Mouse (Mus musculus) layer of hippocampus, adult 2 months (tissue): ENCODE measurements around the gene Rcor1. TPM values are rescaled to one million over a fixed set of nuclear protein-coding genes. Genes with fewer than 3 reads are reported as not detected.
"Not testable (repeated sequence)": the region's sequence is repeated elsewhere in the genome, so short reads cannot be mapped to it uniquely, and the experiment has no call there.

ENCODE experiments used
- DNase-seq, 2 experiments: peaks; one replicate each; pipeline ENCODE4 v3.0.0; 2022; ENCODE audit warnings: low spot score in 2 of 2
- H3K27ac ChIP-seq: fragments of 200-600 bp; 2 replicates; pipeline ENCODE4 v1.8.1; 2022
- H3K4me3 ChIP-seq: fragments of 200-600 bp; 2 replicates; pipeline ENCODE4 v1.8.1; 2022; ENCODE audit warnings: mild to moderate bottlenecking
- CTCF ChIP-seq: fragments of 200-600 bp; conservative IDR thresholded peaks from 2 replicates; pipeline ENCODE4 v1.8.1; 2022; ENCODE audit warnings: antibody characterized with exemption, mild to moderate bottlenecking, moderate library complexity
- total RNA-seq, 2 experiments: library from RNA; stranded (reverse); gene quantifications; 2 replicates each; pipeline ENCODE4 v1.2.3; 2021

Gene Rcor1
- total RNA-seq, 2 experiments from 2014 or later: 15.6 to 19.3 TPM

DNA sequence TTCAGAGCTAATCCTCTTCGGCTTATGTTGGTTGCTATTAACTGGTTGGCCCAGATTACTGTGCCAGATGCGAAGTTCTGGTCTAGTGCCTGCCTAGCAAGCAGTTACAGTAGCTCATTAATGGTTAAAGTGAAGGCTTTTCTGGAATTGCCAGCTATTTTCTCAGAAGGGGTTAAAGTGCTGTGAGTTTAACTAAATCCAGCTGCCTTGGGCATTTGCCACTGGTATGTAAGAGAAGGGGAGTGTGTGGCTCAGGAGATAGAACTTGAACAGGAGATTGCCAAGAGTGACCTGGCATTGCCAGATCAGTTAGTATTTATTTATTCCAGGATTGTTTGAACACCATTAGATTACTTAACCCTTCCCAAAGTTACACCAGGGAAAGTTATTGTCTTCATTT, 11.1 kb downstream of the Rcor1 start:
- Histone ChIP-seq H3K27ac (0 out of 2 replicates have a peak overlapping the region, but pooled peaks have one; percentile 10), H3K4me3 (no peak overlapping the region)
- TF ChIP-seq CTCF: no peak
- no peak for DNase-seq

DNA sequence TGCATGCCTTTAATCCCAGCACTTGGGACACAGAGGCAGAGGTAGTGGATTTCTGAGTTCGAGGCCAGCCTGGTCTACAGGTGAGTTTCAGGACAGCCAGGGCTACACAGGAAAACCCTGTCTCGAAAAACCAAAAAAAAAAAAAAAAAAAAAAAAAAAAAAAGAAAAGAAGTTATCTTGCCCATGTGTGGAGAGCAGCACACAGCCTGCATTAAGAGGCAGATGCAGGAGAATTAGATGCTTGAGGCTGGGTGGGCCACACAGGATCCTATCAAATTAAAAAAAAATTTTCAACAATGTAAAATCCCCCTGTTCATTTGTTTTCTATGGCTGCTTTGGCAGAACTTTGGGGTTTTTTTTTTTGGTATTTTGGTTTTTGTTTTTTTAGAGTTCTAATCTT, 24.2 kb downstream of the Rcor1 start:
- H3K27ac ChIP-seq: no peak overlapping the region
- H3K4me3 ChIP-seq: no peak overlapping the region
- DNase-seq: no peak
- no peak for TF ChIP-seq CTCF

DNA sequence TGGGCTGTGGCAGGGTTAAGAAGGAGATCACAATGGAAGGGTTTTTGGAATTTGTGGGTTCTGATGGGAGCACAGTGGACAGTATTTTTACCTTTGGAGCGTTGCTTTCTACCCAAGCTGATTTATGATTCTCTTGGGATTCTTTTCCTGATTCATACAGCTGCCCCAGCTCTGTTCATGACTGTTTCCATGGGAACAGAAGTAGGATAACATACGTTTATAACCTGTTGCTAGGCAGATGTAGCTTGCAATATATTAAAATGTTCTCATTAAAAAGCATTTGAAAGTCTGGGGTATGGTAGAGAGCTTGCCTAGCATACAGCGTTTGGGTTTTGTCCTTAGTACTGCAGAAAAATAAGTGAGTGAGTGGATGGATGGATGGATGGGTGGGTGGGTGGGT, 25.1 kb downstream of the Rcor1 start:
- no peak for TF ChIP-seq CTCF
- Histone ChIP-seq H3K4me3 (no peak overlapping the region), H3K27ac (peak overlapping the region; percentile 75)
- no peak for DNase-seq

DNA sequence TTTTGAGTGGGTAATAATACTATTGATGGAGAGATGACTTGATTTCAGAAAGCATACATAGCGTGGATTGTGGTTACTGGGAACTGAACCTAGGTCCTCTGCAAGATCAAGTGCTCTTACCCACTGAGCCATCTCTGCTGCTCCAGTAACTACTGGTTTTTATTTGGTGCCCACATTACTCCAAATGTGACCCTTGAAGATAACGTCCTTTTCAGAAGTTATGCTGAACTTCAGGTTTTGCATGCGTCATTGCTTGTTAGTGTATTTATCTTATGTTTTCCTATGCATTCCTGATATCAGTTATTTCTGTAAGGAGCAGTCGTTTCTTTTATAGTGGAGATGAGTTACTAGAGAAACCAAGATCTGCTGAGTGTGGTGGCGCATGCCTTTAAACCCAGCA, 26.2 kb downstream of the Rcor1 start:
- no peak overlapping the region for H3K27ac ChIP-seq
- DNase-seq: no peak
- TF ChIP-seq CTCF: no peak
- no peak overlapping the region for H3K4me3 ChIP-seq

DNA sequence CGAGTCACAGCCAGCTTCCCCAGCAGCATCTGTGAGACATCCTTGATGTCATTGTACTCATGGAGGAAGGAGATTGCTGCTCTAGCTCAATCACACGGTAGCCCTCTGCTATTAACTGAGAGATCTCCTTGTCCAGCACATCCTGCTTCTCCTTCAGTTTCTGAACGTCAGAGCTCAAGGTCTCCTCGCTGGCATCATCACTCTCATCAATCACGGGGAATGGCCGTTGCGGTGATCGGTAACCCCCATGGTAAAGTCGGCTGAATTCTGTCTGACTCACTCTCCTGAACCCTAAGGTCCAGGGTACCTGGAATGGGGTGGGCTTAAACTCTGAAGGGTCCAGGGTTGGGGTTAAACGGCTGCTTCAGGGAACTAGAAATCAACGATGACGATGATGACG, 28.7 kb downstream of the Rcor1 start:
- H3K4me3 ChIP-seq: no peak overlapping the region
- DNase-seq: no peak
- H3K27ac ChIP-seq: no peak overlapping the region
- no peak for TF ChIP-seq CTCF

GRCm38 (mm10) chr12:111069299-111069698, 30.1 kb downstream of the Rcor1 start:
- not testable (repeated sequence) for H3K4me3 ChIP-seq, H3K27ac ChIP-seq, DNase-seq

- TF ChIP-seq CTCF: no peak
- H3K4me3 ChIP-seq: no peak overlapping the region
- DNase-seq: no peak
These were observed 31.9 kb downstream of the Rcor1 start for GRCm38 (mm10) chr12:111071009-111071408.

DNA sequence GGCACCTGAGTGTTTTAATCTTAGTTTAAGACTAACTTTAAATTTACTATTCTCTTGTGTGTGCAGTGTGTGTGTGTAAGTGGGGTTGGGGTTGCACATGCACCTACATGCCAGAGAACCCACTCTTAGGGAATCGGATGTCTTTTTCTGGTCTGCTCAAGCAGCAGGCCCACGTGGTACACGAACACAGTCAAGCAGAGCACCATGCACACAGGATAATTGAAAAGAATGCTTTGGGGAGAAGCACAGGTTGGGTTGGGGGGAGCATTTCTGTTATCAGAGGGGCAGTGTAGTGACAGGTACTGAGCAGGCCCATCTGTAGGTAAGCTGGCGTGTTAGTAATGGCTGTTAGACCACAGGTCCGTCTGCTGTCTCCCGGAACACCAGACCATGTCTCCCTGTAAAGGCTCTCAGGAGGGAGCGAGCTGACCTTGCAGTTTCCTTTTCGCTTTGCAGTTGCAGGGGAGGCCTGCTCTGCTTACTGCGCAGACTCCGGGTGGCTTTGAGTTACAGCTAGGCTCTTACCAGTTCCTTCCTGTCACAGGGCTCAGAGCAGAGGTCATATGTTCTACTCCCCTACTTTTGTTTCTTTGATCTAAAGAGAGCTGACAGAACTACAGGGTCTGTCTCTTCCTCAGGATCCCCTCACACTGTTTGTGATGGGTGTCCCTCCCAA, 32.5 kb downstream of the Rcor1 start:
- TF ChIP-seq CTCF: no peak
- no peak overlapping the region for H3K4me3 ChIP-seq
- DNase-seq: peak in 1 of 2 experiments; percentile 40
- H3K27ac ChIP-seq: no peak overlapping the region

More at GRCm38 (mm10) chr12:111071009-111071408, 31.9 kb downstream of the Rcor1 start:
- no peak overlapping the region for H3K27ac ChIP-seq

DNA sequence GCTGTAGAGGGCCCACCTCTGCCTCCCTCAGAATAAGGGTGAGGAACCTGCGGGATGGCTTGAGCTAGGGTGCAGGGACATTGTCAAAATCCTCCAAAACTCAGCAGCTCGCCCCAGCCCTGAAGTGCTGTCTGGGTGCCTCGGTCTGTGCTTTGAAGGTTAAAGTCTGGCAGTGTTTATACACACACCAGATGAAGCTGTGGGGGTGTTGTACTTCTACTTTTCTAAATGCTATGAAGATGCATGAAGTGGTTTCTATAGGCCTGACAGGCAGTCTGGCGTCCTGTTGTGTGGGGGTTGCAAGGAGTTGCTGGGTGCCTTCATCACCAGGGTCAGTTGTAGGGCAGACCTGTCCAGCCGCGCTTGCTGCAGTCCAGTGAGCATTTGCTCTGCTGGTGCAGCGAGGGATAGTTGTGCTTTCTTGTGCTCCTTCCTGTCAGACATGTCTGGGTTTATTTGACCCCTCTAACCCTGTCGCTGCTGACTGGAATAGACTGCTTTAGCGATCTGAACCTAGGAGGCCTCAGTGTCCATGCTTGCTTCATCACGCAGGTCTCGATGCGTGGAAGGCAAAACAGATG, 37.3 kb downstream of the Rcor1 start:
- peak overlapping the region; percentile 51; the same call in 1 of the 2 replicates for H3K27ac ChIP-seq
- H3K4me3 ChIP-seq: no peak overlapping the region
- peak in 1 of 2 experiments; percentile 5 for DNase-seq
- TF ChIP-seq CTCF: no peak

GRCm38 (mm10) chr12:111085579-111085978, 46.4 kb downstream of the Rcor1 start:
- Histone ChIP-seq H3K4me3 (no peak overlapping the region), H3K27ac (no peak overlapping the region)
- TF ChIP-seq CTCF: no peak
- no peak for DNase-seq

DNA sequence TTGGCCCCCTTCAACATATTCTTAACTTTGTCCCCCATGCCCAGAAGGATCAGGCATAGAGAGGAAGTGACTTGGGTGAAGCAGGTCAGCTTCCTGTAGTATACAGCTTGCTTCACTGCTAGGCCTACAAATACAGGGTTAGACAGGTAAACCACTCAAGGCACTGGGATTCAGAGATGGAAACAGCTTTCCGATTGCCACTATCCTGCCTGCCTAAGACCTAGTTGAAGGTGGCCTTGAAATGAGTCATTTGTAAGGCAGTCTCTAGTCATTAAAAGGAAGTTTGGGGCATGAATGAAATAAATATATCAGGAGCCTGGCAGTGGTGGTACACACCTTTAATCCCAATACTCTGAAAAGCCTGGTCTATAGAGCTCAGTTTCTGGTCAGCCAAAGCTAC, 47.9 kb downstream of the Rcor1 start:
- DNase-seq: no peak
- no peak for TF ChIP-seq CTCF
- Histone ChIP-seq H3K4me3 (no peak overlapping the region), H3K27ac (peak overlapping the region; percentile 86)

DNA sequence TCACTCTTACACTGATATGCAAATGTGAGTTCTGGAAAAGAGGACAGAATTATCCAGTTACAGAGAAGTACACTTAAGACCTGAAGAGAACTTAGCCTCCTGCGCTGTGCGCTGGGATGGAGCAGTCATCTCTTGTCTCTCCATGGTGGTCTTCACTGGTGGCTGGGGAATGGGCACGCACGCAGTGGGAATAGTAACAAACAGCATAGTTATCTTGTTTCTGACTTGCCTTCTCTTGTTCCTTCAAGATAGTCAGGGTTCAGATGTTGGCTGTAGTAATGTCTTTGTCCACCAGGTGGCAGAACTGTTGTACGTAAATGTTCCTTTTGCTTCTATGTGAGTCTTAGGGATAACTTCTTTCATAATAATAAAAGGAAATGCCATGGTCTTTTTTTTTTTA, 49.0 kb downstream of the Rcor1 start:
- no peak overlapping the region for H3K4me3 ChIP-seq
- H3K27ac ChIP-seq: peak overlapping the region; percentile 86
- DNase-seq: peak; percentile 77 to 80
- peak; percentile 91 for TF ChIP-seq CTCF

- no peak overlapping the region for H3K4me3 ChIP-seq
- peak in 1 of 2 experiments; percentile 55 for DNase-seq
- H3K27ac ChIP-seq: peak overlapping the region; percentile 86
- no peak for TF ChIP-seq CTCF
These were observed 49.6 kb downstream of the Rcor1 start for GRCm38 (mm10) chr12:111088731-111089141.

DNA sequence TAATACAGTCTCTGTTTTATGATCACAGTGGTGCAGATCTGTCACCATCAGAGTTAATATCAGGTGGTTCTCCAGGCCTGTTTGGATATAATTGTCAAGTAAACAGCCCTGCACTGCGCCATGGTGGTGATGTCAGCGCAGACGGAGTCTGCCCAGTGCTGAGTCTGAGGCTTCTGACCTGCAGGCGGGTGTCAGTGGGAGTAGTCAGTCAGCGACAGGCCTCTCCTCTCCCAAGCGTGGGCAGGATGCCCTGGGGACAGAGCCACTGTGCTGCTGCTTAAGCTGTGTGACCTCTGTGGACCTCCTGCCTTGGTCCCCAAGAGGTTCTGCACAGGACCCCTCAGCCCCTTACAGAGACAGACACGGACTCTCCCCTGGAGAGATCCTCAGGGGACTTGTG, 50.0 kb downstream of the Rcor1 start:
- peak overlapping the region; percentile 86 for H3K27ac ChIP-seq
- no peak for DNase-seq
- TF ChIP-seq CTCF: no peak
- no peak overlapping the region for H3K4me3 ChIP-seq
